19 mouse cellular contexts compared by ENCODE assay signal in the genomic region with DNA sequence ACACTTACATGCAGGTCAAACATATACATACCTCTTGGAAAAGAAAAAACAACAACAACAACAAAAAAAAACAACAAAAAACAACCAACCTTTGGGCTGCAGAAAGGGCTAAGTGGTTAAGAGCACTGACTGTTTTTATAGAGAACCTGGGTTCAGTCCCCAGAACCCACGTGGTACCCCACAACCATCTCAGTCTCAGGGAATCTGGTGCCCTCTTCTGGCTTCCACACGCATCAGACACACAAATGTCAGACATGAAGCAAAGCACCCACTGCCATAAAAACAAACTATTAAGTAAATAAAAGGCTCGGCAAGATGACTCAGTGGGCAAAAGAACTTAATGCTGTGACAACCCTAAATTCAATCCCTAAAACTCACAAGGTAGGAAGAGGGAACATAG. TPM values are rescaled to one million over a fixed set of nuclear protein-coding genes. Genes with fewer than 3 reads are reported as not detected.
DNase-seq lines count a peak whose midpoint lies in the region; ATAC-seq and TF ChIP-seq lines count a peak whose summit lies in the region.
"Had no signal": no experiment of that assay in that cellular context is flagged by ENCODE, and none has a peak within 500 bp of the region (broad histone marks: within the 10 kb centered on the region; RNA-seq: fewer than 3 reads in every experiment).

No protein-coding gene starts in this region.

- no peak for DNase-seq in left cerebral cortex, adult 2 months (ENCODE audit: extremely low spot score in 1 of 2, low spot score in 2 of 2)
- no peak for DNase-seq in left cerebral cortex, postnatal 10 days (ENCODE audit: extremely low spot score in 1 of 2, low spot score in 2 of 2)
- DNase-seq in 416B (ENCODE audit: low read depth): peak; percentile 37
- peak; percentile 69 for DNase-seq in A20 (ENCODE audit: low read depth, low spot score)
- no peak for DNase-seq in adipocyte (ENCODE audit: low spot score)
- no peak for DNase-seq in kidney, postnatal 25 days
- DNase-seq: adrenal gland, postnatal 10 days; cerebellum, adult 8-10 months; embryo, embryonic 11 days; gastrocnemius, adult 2 months; lung, postnatal 14 days; right cerebral cortex, adult 18-20 months had no signal

- H3K27ac ChIP-seq in left cerebral cortex, adult 2 months: no peak overlapping the region
- H3K27ac ChIP-seq: forebrain, embryonic 13.5 days; gastrocnemius, adult 2 months; kidney, embryonic 15.5 days; liver, embryonic 12.5 days; midbrain, embryonic 12.5 days had no signal

- TF ChIP-seq CTCF in left cerebral cortex, adult 2 months (IDR thresholded peaks at IDR 0.05): peak; percentile 12; the same call in 1 of the 2 replicates

- 0 out of 2 replicates have a peak, but pooled peaks have one; percentile 43 for ATAC-seq in megakaryocyte progenitor cell, adult 5-6 weeks (replicated peaks; ENCODE audit: poor library complexity)
- ATAC-seq: forebrain, embryonic 13.5 days; hindbrain, embryonic 16.5 days; liver, embryonic 12.5 days had no signal

- intact Hi-C loops in left cerebral cortex, adult 2 months (cut with DNase I): no loop called here
- intact Hi-C loops in left cerebral cortex, postnatal 10 days (cut with DNase I): no loop called here

- no peak overlapping the region for H3K4me3 ChIP-seq in left cerebral cortex, adult 2 months
- H3K4me3 ChIP-seq: forebrain, embryonic 13.5 days; gastrocnemius, adult 2 months; kidney, embryonic 15.5 days; liver, embryonic 12.5 days; midbrain, embryonic 12.5 days; myocyte had no signal

RNA-seq across cellular contexts. Expression of a gene that starts 12.5 kb away (rescaled TPM):
- 100 to 1,000 TPM; 156 to 164 TPM for total RNA-seq in left cerebral cortex, adult 2 months (2021)
- total RNA-seq in left cerebral cortex, postnatal 10 days (2021): 100 to 1,000 TPM; 155 to 167 TPM
- total RNA-seq in megakaryocyte progenitor cell, adult 5-6 weeks (2015): 91.5 and 116 TPM in 2 replicates
- 233 and 245 TPM in 2 replicates for total RNA-seq in megakaryocyte progenitor cell, adult 5-6 weeks (2017)

RNA-seq across cellular contexts. Expression of a gene that starts 14.7 kb away (rescaled TPM):
- total RNA-seq in left cerebral cortex, adult 2 months (2021): 10 to 100 TPM; 23.1 to 25.9 TPM
- 10 to 100 TPM; 20.8 to 21.8 TPM for total RNA-seq in left cerebral cortex, postnatal 10 days (2021)
- total RNA-seq in megakaryocyte progenitor cell, adult 5-6 weeks (2015): 15.8 and 21.5 TPM in 2 replicates
- total RNA-seq in megakaryocyte progenitor cell, adult 5-6 weeks (2017): 19.6 and 21.3 TPM in 2 replicates

RNA-seq across cellular contexts. Expression of a gene that starts 55.4 kb away (rescaled TPM):
- 10 to 100 TPM; 58.0 to 58.4 TPM for total RNA-seq in left cerebral cortex, adult 2 months (2021)
- total RNA-seq in left cerebral cortex, postnatal 10 days (2021): 10 to 100 TPM; 47.9 to 49.7 TPM
- 21.2 and 23.5 TPM in 2 replicates for total RNA-seq in megakaryocyte progenitor cell, adult 5-6 weeks (2015)
- 24.0 and 24.5 TPM in 2 replicates for total RNA-seq in megakaryocyte progenitor cell, adult 5-6 weeks (2017)

Comparison
In these comparisons a context has a peak if more than half of its experiments do, and no peak if none do; other contexts are left out.
1. DNase-seq: peak in 416B (single experiment) and A20 (single experiment); none in left cerebral cortex, adult 2 months (0 of 2), left cerebral cortex, postnatal 10 days (0 of 2), adipocyte (single experiment) and kidney, postnatal 25 days (0 of 2).